Comparison of ENCODE assay signal across 8 mouse cellular contexts in genomic region chr5:123137910-123138229, GRCm38 (mm10). TPM values are rescaled to one million over a fixed set of nuclear protein-coding genes. Genes with fewer than 3 reads are reported as not detected.
DNase-seq lines count a peak whose midpoint lies in the region; ATAC-seq and TF ChIP-seq lines count a peak whose summit lies in the region.

No protein-coding gene starts in this region.

- H3K27ac ChIP-seq in layer of hippocampus, adult 2 months = peak overlapping the region; percentile 100
- H3K27ac ChIP-seq in embryonic facial prominence, embryonic 11.5 days (replicated peaks; ENCODE audit: low read depth, low read length) = peak overlapping the region; percentile 100
- peak overlapping the region; percentile 100 for H3K27ac ChIP-seq in hindbrain, postnatal 0 days
- peak overlapping the region; percentile 99 for H3K27ac ChIP-seq in midbrain, postnatal 0 days (ENCODE audit: low read depth, low read length)

- no peaks in the 10 kb centered on the region for H3K9me3 ChIP-seq in embryonic facial prominence, embryonic 11.5 days (replicated peaks; ENCODE audit: control insufficient read depth, low read length)
- H3K9me3 ChIP-seq in hindbrain, postnatal 0 days (ENCODE audit: low read length) = no peaks in the 10 kb centered on the region
- H3K9me3 ChIP-seq in midbrain, postnatal 0 days (ENCODE audit: low read length) = no peaks in the 10 kb centered on the region

- no peak for DNase-seq in layer of hippocampus, adult 2 months (ENCODE audit: low spot score in 2 of 2)
- DNase-seq in layer of hippocampus, adult 18-20 months (ENCODE audit: low spot score in 2 of 2) = no peak
- DNase-seq in embryonic facial prominence, embryonic 11.5 days (ENCODE audit: low spot score) = no peak
- DNase-seq in hindbrain, postnatal 0 days (ENCODE audit: low spot score) = no peak
- no peak for DNase-seq in midbrain, postnatal 0 days (ENCODE audit: low spot score)
- no peak for DNase-seq in adrenal gland, postnatal 14 days
- DNase-seq in spleen, postnatal 10 days (ENCODE audit: low spot score in 2 of 2) = no peak
- DNase-seq in kidney, postnatal 4 days = no peak

- WGBS in embryonic facial prominence, embryonic 11.5 days = 3% methylated on average over 6 of the region's 6 CpGs
- WGBS in hindbrain, postnatal 0 days = under 1% methylated on average over 6 of the region's 6 CpGs
- 0% methylated on average over 6 of the region's 6 CpGs for WGBS in midbrain, postnatal 0 days

- TF ChIP-seq CTCF in layer of hippocampus, adult 2 months (conservative IDR thresholded peaks at IDR 0.05) = no peak
- no peak for TF ChIP-seq CTCF in hindbrain, postnatal 0 days (IDR thresholded peaks at IDR 0.05; ENCODE audit: low read depth)
- no peak for TF ChIP-seq CTCF in midbrain, postnatal 0 days (IDR thresholded peaks at IDR 0.05)

- H3K4me1 ChIP-seq in embryonic facial prominence, embryonic 11.5 days (ENCODE audit: control insufficient read depth, insufficient read depth, low read length) = peaks cover 16% of the 10 kb centered on the region
- peaks cover 52% of the 10 kb centered on the region for H3K4me1 ChIP-seq in hindbrain, postnatal 0 days (ENCODE audit: insufficient read depth, low read length)
- H3K4me1 ChIP-seq in midbrain, postnatal 0 days (ENCODE audit: insufficient read depth, low read length) = peaks cover 21% of the 10 kb centered on the region

- H3K27me3 ChIP-seq in embryonic facial prominence, embryonic 11.5 days (ENCODE audit: control insufficient read depth, insufficient read depth, low read length) = no peaks in the 10 kb centered on the region
- no peaks in the 10 kb centered on the region for H3K27me3 ChIP-seq in hindbrain, postnatal 0 days (ENCODE audit: insufficient read depth, low read length)
- no peaks in the 10 kb centered on the region for H3K27me3 ChIP-seq in midbrain, postnatal 0 days (ENCODE audit: insufficient read depth, low read length)

- no peak; the same call in 1 of the 2 replicates for ATAC-seq in embryonic facial prominence, embryonic 11.5 days (replicated peaks; ENCODE audit: insufficient number of reproducible peaks, low FRiP score, low TSS enrichment, low read depth)
- ATAC-seq in hindbrain, postnatal 0 days = no peak
- ATAC-seq in midbrain, postnatal 0 days (ENCODE audit: low FRiP score) = no peak

- H3K36me3 ChIP-seq in embryonic facial prominence, embryonic 11.5 days (replicated peaks; ENCODE audit: control insufficient read depth, insufficient read depth, low read depth, low read length) = no peaks in the 10 kb centered on the region
- H3K36me3 ChIP-seq in hindbrain, postnatal 0 days (ENCODE audit: insufficient read depth, low read length) = no peaks in the 10 kb centered on the region
- H3K36me3 ChIP-seq in midbrain, postnatal 0 days (ENCODE audit: insufficient read depth, low read length) = no peaks in the 10 kb centered on the region

- peak overlapping the region; percentile 100 for H3K9ac ChIP-seq in embryonic facial prominence, embryonic 11.5 days (replicated peaks; ENCODE audit: low read length)
- peak overlapping the region; percentile 96 for H3K9ac ChIP-seq in hindbrain, postnatal 0 days (replicated peaks; ENCODE audit: low read length)
- peak overlapping the region; percentile 97 for H3K9ac ChIP-seq in midbrain, postnatal 0 days (replicated peaks; ENCODE audit: low read length, poor library complexity, severe bottlenecking)

- peak overlapping the region; percentile 92 for H3K4me2 ChIP-seq in embryonic facial prominence, embryonic 11.5 days (ENCODE audit: low read depth, low read length)
- H3K4me2 ChIP-seq in hindbrain, postnatal 0 days (ENCODE audit: low read depth, low read length) = peak overlapping the region; percentile 99
- H3K4me2 ChIP-seq in midbrain, postnatal 0 days (ENCODE audit: low read depth, low read length, poor library complexity, severe bottlenecking) = peak overlapping the region; percentile 99

- H3K4me3 ChIP-seq in layer of hippocampus, adult 2 months = peak overlapping the region; percentile 76
- peak overlapping the region; percentile 98 for H3K4me3 ChIP-seq in embryonic facial prominence, embryonic 11.5 days (ENCODE audit: low read depth, low read length)
- peak overlapping the region; percentile 78 for H3K4me3 ChIP-seq in hindbrain, postnatal 0 days (ENCODE audit: low read length)
- H3K4me3 ChIP-seq in midbrain, postnatal 0 days (ENCODE audit: low read depth, low read length) = peak overlapping the region; percentile 91

RNA-seq across cellular contexts. Expression of gene Setd1b, which starts 4.1 kb away (rescaled TPM):
- 10 to 100 TPM; 31.2 to 39.4 TPM for total RNA-seq in layer of hippocampus, adult 2 months (2021)
- total RNA-seq in layer of hippocampus, adult 18-20 months (2021) = 10 to 100 TPM; 34.8 to 37.4 TPM
- polyA plus RNA-seq in embryonic facial prominence, embryonic 11.5 days (2014; fragmentation: Nextera tagmentation; extraction: Ambion mirVana) = 9.6 and 9.8 TPM in 2 replicates
- 4.8 TPM in 2 replicates for total RNA-seq in hindbrain, postnatal 0 days (2014; rRNA removed)
- polyA plus RNA-seq in hindbrain, postnatal 0 days (2015; fragmentation: Nextera tagmentation; extraction: Ambion mirVana) = 7.1 and 7.2 TPM in 2 replicates
- total RNA-seq in midbrain, postnatal 0 days (2014; rRNA removed) = 5.3 and 5.9 TPM in 2 replicates
- polyA plus RNA-seq in midbrain, postnatal 0 days (2015; fragmentation: Nextera tagmentation; extraction: Ambion mirVana) = 7.2 and 8.8 TPM in 2 replicates
- total RNA-seq in adrenal gland, postnatal 14 days (2021) = 25.5 and 29.7 TPM in 2 replicates

RNA-seq across cellular contexts. Expression of gene Rhof, which starts 5.4 kb away (rescaled TPM):
- total RNA-seq in layer of hippocampus, adult 2 months (2021) = 10 to 100 TPM; 43.3 to 46.3 TPM
- 10 to 100 TPM; 49.1 to 50.9 TPM for total RNA-seq in layer of hippocampus, adult 18-20 months (2021)
- 1.6 and 2.0 TPM in 2 replicates for polyA plus RNA-seq in embryonic facial prominence, embryonic 11.5 days (2014; fragmentation: Nextera tagmentation; extraction: Ambion mirVana)
- 43.5 and 44.4 TPM in 2 replicates for total RNA-seq in hindbrain, postnatal 0 days (2014; rRNA removed)
- 36.6 and 36.8 TPM in 2 replicates for polyA plus RNA-seq in hindbrain, postnatal 0 days (2015; fragmentation: Nextera tagmentation; extraction: Ambion mirVana)
- 37.2 and 47.8 TPM in 2 replicates for total RNA-seq in midbrain, postnatal 0 days (2014; rRNA removed)
- polyA plus RNA-seq in midbrain, postnatal 0 days (2015; fragmentation: Nextera tagmentation; extraction: Ambion mirVana) = 41.7 and 45.3 TPM in 2 replicates
- total RNA-seq in adrenal gland, postnatal 14 days (2021) = 0.89 and 4.2 TPM in 2 replicates

RNA-seq across cellular contexts. Expression of gene Psmd9, which starts 31.3 kb away (rescaled TPM):
- 10 to 100 TPM; 27.8 to 30.4 TPM for total RNA-seq in layer of hippocampus, adult 2 months (2021)
- total RNA-seq in layer of hippocampus, adult 18-20 months (2021) = 10 to 100 TPM; 26.5 to 31.5 TPM
- 74.0 and 75.3 TPM in 2 replicates for polyA plus RNA-seq in embryonic facial prominence, embryonic 11.5 days (2014; fragmentation: Nextera tagmentation; extraction: Ambion mirVana)
- total RNA-seq in hindbrain, postnatal 0 days (2014; rRNA removed) = 28.5 and 30.8 TPM in 2 replicates
- polyA plus RNA-seq in hindbrain, postnatal 0 days (2015; fragmentation: Nextera tagmentation; extraction: Ambion mirVana) = 86.1 and 87.2 TPM in 2 replicates
- total RNA-seq in midbrain, postnatal 0 days (2014; rRNA removed) = 26.1 and 26.5 TPM in 2 replicates
- 76.3 and 81.8 TPM in 2 replicates for polyA plus RNA-seq in midbrain, postnatal 0 days (2015; fragmentation: Nextera tagmentation; extraction: Ambion mirVana)
- 25.6 and 28.6 TPM in 2 replicates for total RNA-seq in adrenal gland, postnatal 14 days (2021)

RNA-seq across cellular contexts. Expression of gene Hpd, which starts 44.7 kb away (rescaled TPM):
- total RNA-seq in layer of hippocampus, adult 2 months (2021) = not detected
- total RNA-seq in layer of hippocampus, adult 18-20 months (2021) = not detected
- not detected in 2 replicates for polyA plus RNA-seq in embryonic facial prominence, embryonic 11.5 days (2014; fragmentation: Nextera tagmentation; extraction: Ambion mirVana)
- total RNA-seq in hindbrain, postnatal 0 days (2014; rRNA removed) = not detected in 2 replicates
- not detected in 2 replicates for polyA plus RNA-seq in hindbrain, postnatal 0 days (2015; fragmentation: Nextera tagmentation; extraction: Ambion mirVana)
- total RNA-seq in midbrain, postnatal 0 days (2014; rRNA removed) = not detected in 2 replicates
- polyA plus RNA-seq in midbrain, postnatal 0 days (2015; fragmentation: Nextera tagmentation; extraction: Ambion mirVana) = not detected in 2 replicates
- 9.9 and 203 TPM in 2 replicates for total RNA-seq in adrenal gland, postnatal 14 days (2021)
